Mouse (Mus musculus) liver, embryonic 16.5 days (tissue): ENCODE results near the gene Repin1. TPM values are rescaled to one million over a fixed set of nuclear protein-coding genes. Genes with fewer than 3 reads are reported as not detected.

Experiments used
- ATAC-seq: fragments of 200-750 bp; cut with Nextera tagmentation; 2 replicates; pipeline ENCODE4 v1.8.0; 2017; ENCODE audit warnings: low read depth, mild to moderate bottlenecking, moderate number of reproducible peaks, moderate library complexity
- H3K27ac ChIP-seq: fragments of 300-500 bp; sonication (generic); 2 replicates; pipeline ENCODE4 v1.5.1; 2014; ENCODE audit warnings: mild to moderate bottlenecking, low read length
- H3K27me3 ChIP-seq: fragments of 300-500 bp; sonication (generic); 2 replicates; pipeline ENCODE4 v1.6.1; 2014; ENCODE audit warnings: low read depth, low read length, mixed read lengths; ENCODE audit not compliant: control insufficient read depth, insufficient read depth
- H3K36me3 ChIP-seq: fragments of 300-500 bp; sonication (generic); 2 replicates; pipeline ENCODE4 v1.6.1; 2014; ENCODE audit warnings: mild to moderate bottlenecking; ENCODE audit not compliant: control insufficient read depth, insufficient read depth
- H3K4me1 ChIP-seq: fragments of 300-500 bp; sonication (generic); 2 replicates; pipeline ENCODE4 v1.6.1; 2014; ENCODE audit warnings: low read depth, low read length, mixed read lengths; ENCODE audit not compliant: control insufficient read depth
- H3K4me2 ChIP-seq: fragments of 300-500 bp; sonication (generic); 2 replicates; pipeline ENCODE4 v1.6.1; 2014; ENCODE audit warnings: low read depth, low read length, mixed read lengths
- H3K4me3 ChIP-seq: fragments of 300-500 bp; sonication (generic); 2 replicates; pipeline ENCODE4 v1.5.1; 2014; ENCODE audit warnings: low read depth, mild to moderate bottlenecking, low read length
- H3K9ac ChIP-seq: fragments of 300-500 bp; sonication (generic); 2 replicates; pipeline ENCODE4 v1.6.1; 2014; ENCODE audit warnings: low read depth, low read length
- H3K9me3 ChIP-seq: fragments of 300-500 bp; sonication (generic); replicated peaks from 2 replicates; pipeline ENCODE4 v1.6.1; 2016; ENCODE audit warnings: low read length; ENCODE audit not compliant: control insufficient read depth
- WGBS: fragments of 180-500 bp; shearing (Covaris S2); extraction: QIAGEN DNeasy Blood & Tissue Kit; methylation state at CpG from one replicate; pipeline ENCODE4 v1.1.7; 2014; ENCODE audit not compliant: insufficient replicate concordance; 5-methylcytosine and 5-hydroxymethylcytosine counted together
- polyA plus RNA-seq: library from polyadenylated mRNA; unstranded; fragments of >200 nt; fragmentation: Nextera tagmentation; extraction: Ambion mirVana; gene quantifications from 2 replicates; pipeline ENCODE4 v1.2.1, GENCODE M21; 2015

The Repin1 gene
- polyA plus RNA-seq, 1 experiment from 2014 or later: 14.0 TPM

GRCm38 (mm10) chr6:48555104-48555890 is 38.4 kb upstream of the Repin1 start:
- Histone ChIP-seq H3K4me3 (peak overlapping the region; percentile 58), H3K9me3 (no peaks in the 10 kb centered on the region), H3K9ac (peak overlapping the region; percentile 3), H3K27ac (peak overlapping the region; percentile 89), H3K4me2 (peak overlapping the region; percentile 51), H3K4me1 (no peaks in the 10 kb centered on the region), H3K27me3 (no peaks in the 10 kb centered on the region), H3K36me3 (no peaks in the 10 kb centered on the region)
- 23% methylated on average over 13 of the region's 14 CpGs for WGBS
- ATAC-seq: peak; percentile 62; the same call in 1 of the 2 replicates

GRCm38 (mm10) chr6:48555956-48556355 is 37.7 kb upstream of the Repin1 start:
- H3K4me1 ChIP-seq: no peaks in the 10 kb centered on the region
- no peak overlapping the region for H3K27ac ChIP-seq
- H3K9me3 ChIP-seq: no peaks in the 10 kb centered on the region
- H3K9ac ChIP-seq: no peak overlapping the region
- 65% methylated on average over 3 of the region's 3 CpGs for WGBS
- H3K27me3 ChIP-seq: no peaks in the 10 kb centered on the region
- no peak overlapping the region for H3K4me3 ChIP-seq
- no peaks in the 10 kb centered on the region for H3K36me3 ChIP-seq
- ATAC-seq: no peak
- no peak overlapping the region for H3K4me2 ChIP-seq

- Histone ChIP-seq H3K9me3 (no peaks in the 10 kb centered on the region), H3K9ac (no peak overlapping the region), H3K4me2 (no peak overlapping the region), H3K4me3 (no peak overlapping the region), H3K27me3 (no peaks in the 10 kb centered on the region), H3K27ac (no peak overlapping the region), H3K36me3 (no peaks in the 10 kb centered on the region), H3K4me1 (no peaks in the 10 kb centered on the region; the same call in 1 of the 2 replicates)
- ATAC-seq: no peak
- 67% methylated on average over 4 of the region's 4 CpGs for WGBS
Observed at GRCm38 (mm10) chr6:48565693-48566310, 27.9 kb upstream of the Repin1 start.

GRCm38 (mm10) chr6:48566312-48566711 is 27.4 kb upstream of the Repin1 start:
- peak; percentile 72 for ATAC-seq

GRCm38 (mm10) chr6:48568036-48568984 is 25.4 kb upstream of the Repin1 start:
- Histone ChIP-seq H3K4me2 (no peak overlapping the region), H3K27me3 (no peaks in the 10 kb centered on the region), H3K36me3 (no peaks in the 10 kb centered on the region), H3K27ac (no peak overlapping the region), H3K4me1 (peaks cover 5% of the 10 kb centered on the region), H3K9ac (no peak overlapping the region), H3K4me3 (no peak overlapping the region), H3K9me3 (no peaks in the 10 kb centered on the region)
- 75% methylated on average over 21 of the region's 21 CpGs for WGBS
- ATAC-seq: no peak

More at GRCm38 (mm10) chr6:48566312-48566711, 27.4 kb upstream of the Repin1 start:
- H3K4me3 ChIP-seq: no peak overlapping the region
- H3K9me3 ChIP-seq: no peaks in the 10 kb centered on the region
- no peak overlapping the region for H3K27ac ChIP-seq
- 63% methylated on average over 5 of the region's 5 CpGs for WGBS
- no peak overlapping the region for H3K4me2 ChIP-seq
- no peaks in the 10 kb centered on the region for H3K27me3 ChIP-seq
- no peaks in the 10 kb centered on the region; the same call in 1 of the 2 replicates for H3K4me1 ChIP-seq
- no peak overlapping the region for H3K9ac ChIP-seq
- no peaks in the 10 kb centered on the region for H3K36me3 ChIP-seq

- no peaks in the 10 kb centered on the region for H3K36me3 ChIP-seq
- no peaks in the 10 kb centered on the region for H3K9me3 ChIP-seq
- no peaks in the 10 kb centered on the region for H3K27me3 ChIP-seq
- no peak for ATAC-seq
- H3K4me2 ChIP-seq: no peak overlapping the region
- H3K4me1 ChIP-seq: peaks cover 6% of the 10 kb centered on the region
- H3K9ac ChIP-seq: no peak overlapping the region
- WGBS: 56% methylated on average over 8 of the region's 8 CpGs
- no peak overlapping the region for H3K4me3 ChIP-seq
- H3K27ac ChIP-seq: no peak overlapping the region
Observed at GRCm38 (mm10) chr6:48569065-48569807, 24.4 kb upstream of the Repin1 start.

- Histone ChIP-seq H3K27ac (no peak overlapping the region), H3K9me3 (no peaks in the 10 kb centered on the region), H3K4me3 (no peak overlapping the region), H3K27me3 (no peaks in the 10 kb centered on the region), H3K4me2 (peak overlapping the region; percentile 15; the same call in 1 of the 2 replicates), H3K9ac (no peak overlapping the region), H3K36me3 (no peaks in the 10 kb centered on the region), H3K4me1 (peaks cover 6% of the 10 kb centered on the region)
- WGBS: 71% methylated on average over 5 of the region's 5 CpGs
- no peak for ATAC-seq
Observed at GRCm38 (mm10) chr6:48572014-48572413, 21.7 kb upstream of the Repin1 start.

- Histone ChIP-seq H3K36me3 (no peaks in the 10 kb centered on the region), H3K9ac (no peak within 1 kb of the TSS), H3K27ac (peak within 1 kb of the TSS; percentile 29; the same call in 1 of the 2 replicates), H3K27me3 (no peaks in the 10 kb centered on the region), H3K4me2 (peak within 1 kb of the TSS; percentile 15; the same call in 1 of the 2 replicates), H3K9me3 (no peaks in the 10 kb centered on the region), H3K4me3 (no peak within 1 kb of the TSS), H3K4me1 (peaks cover 6% of the 10 kb centered on the region)
- peak; percentile 63 for ATAC-seq
- 42% methylated on average over 6 of the region's 6 CpGs for WGBS
Observed at GRCm38 (mm10) chr6:48572572-48573061, 21.1 kb upstream of the Repin1 start, which contains the start of gene Rarres2. Rarres2 (minus strand) TSS chr6:48572789.
